Mouse (Mus musculus) olfactory bulb, adult 2 months (tissue): ENCODE results near the gene Rbm19.

Source experiments
- CTCF ChIP-seq: fragments of 200-500 bp; IDR thresholded peaks from 2 replicates; pipeline ENCODE4 v1.5.1; 2012; ENCODE audit warnings: low read depth, mild to moderate bottlenecking, low read length, moderate library complexity; ENCODE audit not compliant: insufficient read depth
- POLR2A ChIP-seq: fragments of 200-500 bp; IDR thresholded peaks from 2 replicates; pipeline ENCODE4 v1.6.1; 2012; ENCODE audit warnings: mild to moderate bottlenecking, low read depth, low read length, moderate library complexity; ENCODE audit not compliant: insufficient read depth

GRCm38 (mm10) chr5:120228613-120229409 lies 112.5 kb downstream of the Rbm19 start:
- TF ChIP-seq CTCF (no peak), POLR2A (no peak)
